Mouse (Mus musculus) left cerebral cortex, postnatal 25 days (tissue): ENCODE measurements around the gene Gm10772. TPM values are rescaled to one million over a fixed set of nuclear protein-coding genes. Genes with fewer than 3 reads are reported as not detected.
"Not testable (repeated sequence)": the region's sequence is repeated elsewhere in the genome, so short reads cannot be mapped to it uniquely, and the experiment has no call there.

Experiments
- DNase-seq, 2 experiments: peaks; one replicate each; pipeline ENCODE4 v3.0.0; 2022; ENCODE audit warnings: low spot score in 2 of 2, mixed read lengths in 1 of 2
- intact Hi-C: fragments of 180-260 bp; cut with DNase I; formaldehyde crosslinking; loops from one replicate; pipeline ENCODE4 v1.15.1; 2025
- total RNA-seq, 2 experiments: library from RNA; stranded (reverse); gene quantifications; 2 replicates each; pipeline ENCODE4 v1.2.3; 2021

Gm10772 gene
- not detected for total RNA-seq

DNA sequence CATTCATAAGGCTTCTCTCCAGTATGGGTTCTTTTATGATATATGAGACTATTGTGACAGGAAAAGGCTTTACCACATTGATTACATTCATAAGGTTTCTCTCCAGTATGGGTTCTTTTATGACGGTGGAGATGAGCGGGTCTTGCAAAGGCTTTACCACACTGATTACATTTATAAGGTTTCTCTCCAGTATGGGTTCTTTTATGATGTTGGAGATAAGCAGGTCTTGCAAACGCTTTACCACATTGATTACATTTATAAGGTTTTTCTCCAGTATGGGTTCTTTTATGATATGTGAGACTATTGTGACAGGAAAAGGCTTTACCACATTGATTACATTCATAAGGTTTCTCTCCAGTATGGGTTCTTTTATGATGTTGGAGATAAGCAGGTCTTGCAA lies at the start of gene Gm10772:
TSS of gene Gm10772 (minus strand) at position 101 of the 400 bp plus-strand sequence.
- intact Hi-C loops, result not testable (repeated sequence)

DNA sequence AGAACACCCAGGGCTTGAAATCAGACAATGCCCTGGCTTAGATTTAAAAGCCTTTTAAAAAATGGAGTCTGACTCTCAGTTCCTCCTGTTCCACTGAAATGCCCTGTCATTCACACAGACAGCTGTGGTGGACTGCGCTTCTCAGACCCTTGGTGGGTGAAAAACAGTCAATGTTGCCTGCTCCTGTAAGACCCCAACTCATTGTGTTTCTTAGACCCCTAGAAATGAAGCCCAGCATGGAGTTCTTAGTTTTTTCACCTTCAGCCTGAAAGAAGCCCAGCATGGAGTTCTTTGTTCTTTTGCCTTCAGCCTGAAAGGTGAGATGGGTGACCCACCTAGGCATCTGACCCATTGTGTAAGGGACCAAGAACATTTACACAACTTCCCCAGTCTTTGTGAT lies 36.5 kb upstream of the Gm10772 start:
- DNase-seq, intact Hi-C loops: not testable (repeated sequence)

More for the DNA sequence above, at the start of gene Gm10772:
- DNase-seq, result not testable (repeated sequence)

DNA sequence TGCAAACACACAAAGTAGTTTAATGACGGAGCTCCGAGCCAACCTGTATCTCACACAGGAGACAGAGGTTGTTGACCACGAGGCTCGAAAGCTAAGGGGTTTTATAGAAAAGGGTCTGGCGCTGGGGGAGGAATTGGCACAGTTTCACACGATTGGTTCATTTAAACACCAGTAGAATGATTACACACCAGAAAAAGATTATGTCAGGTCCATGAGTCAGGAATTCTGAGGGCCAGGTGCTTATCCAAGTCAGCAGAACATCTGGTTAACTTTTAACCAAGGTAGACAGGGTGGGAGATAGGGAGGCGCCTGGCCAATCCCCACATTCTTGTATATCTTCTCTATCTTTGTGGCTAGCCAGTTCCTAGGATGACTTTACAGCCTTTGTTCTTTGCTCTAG lies 35.8 kb upstream of the Gm10772 start:
- DNase-seq, intact Hi-C loops: not testable (repeated sequence)

DNA sequence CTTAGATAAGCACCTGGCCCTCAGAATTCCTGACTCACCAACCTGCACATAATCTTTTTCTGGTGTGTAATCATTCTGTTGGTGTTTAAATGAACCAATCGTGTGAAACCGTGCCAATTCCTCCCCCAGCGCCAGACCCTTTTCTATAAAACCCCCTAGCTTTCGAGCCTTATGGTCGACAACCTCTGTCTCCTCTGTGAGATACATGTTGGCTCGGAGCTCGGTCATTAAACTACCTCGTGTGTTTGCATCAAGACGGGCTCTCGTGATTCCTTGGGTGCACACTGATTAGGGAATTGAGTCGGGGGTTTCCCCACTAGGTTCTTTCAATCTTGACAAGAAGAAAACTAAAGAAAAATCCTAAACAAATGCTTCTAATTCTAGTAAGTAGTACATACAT lies 13.0 kb downstream of the Gm10772 start:
- intact Hi-C loops, result no loop called here
- DNase-seq, result no peak

DNA sequence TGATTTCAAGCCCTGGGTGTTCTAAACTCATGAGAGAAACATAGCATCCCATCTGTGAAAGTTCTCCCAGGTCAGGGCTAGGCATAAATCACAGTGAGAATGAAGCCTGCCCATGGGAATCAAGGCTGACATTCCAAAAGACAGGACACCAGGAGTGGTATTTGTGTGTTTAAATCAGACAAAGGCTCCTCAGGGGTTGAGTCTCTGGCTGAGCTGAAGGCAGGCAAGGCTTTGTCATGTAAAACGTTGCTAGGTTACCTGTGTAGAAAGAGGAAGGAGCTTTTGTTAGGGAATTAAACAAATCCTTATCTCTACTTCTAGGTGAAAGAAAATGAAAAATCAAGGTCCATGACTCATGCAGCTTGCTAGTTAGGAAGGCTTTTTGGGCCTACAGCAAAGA lies 13.6 kb downstream of the Gm10772 start:
- intact Hi-C loops, DNase-seq: not testable (repeated sequence)

DNA sequence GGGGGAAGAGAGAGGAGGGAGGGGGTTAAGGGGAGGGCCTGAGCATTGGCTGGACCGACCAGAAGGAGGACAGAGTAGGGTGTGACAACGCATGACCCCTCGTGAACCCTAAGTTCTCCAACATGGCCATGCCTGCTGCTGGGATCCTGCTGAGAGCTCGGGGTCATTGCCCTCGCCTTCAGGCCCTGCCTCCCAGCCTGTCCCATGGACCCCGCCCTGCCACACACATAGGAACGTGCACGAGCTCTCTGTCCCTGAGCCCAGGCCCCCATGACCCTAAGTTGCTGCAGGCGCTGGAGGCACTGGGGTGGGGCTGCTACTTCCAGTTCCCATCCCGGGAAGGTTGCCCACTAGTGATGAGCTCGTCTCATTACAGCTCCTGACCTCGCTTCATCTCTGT lies 48.2 kb downstream of the Gm10772 start:
- DNase-seq, intact Hi-C loops: not testable (repeated sequence)

Other genes starting within 250 kb of the Gm10772 start
- gene Gm10324, start 108.0 kb downstream of the Gm10772 start, total RNA-seq, result not detected
- gene 2410141K09Rik, start 213.5 kb upstream of the Gm10772 start, total RNA-seq, result not detected